Mouse (Mus musculus) liver, embryonic 14.5 days (tissue): ENCODE measurements around the gene Aldoc.

Source experiments
- CTCF ChIP-seq: IDR thresholded peaks from 2 replicates; pipeline ENCODE4 v1.5.1; 2016; ENCODE audit warnings: antibody characterized with exemption, low read depth, control low read depth
- EP300 ChIP-seq: IDR thresholded peaks from 2 replicates; pipeline ENCODE4 v1.6.1; 2016; ENCODE audit warnings: antibody characterized with exemption, low read depth

DNA sequence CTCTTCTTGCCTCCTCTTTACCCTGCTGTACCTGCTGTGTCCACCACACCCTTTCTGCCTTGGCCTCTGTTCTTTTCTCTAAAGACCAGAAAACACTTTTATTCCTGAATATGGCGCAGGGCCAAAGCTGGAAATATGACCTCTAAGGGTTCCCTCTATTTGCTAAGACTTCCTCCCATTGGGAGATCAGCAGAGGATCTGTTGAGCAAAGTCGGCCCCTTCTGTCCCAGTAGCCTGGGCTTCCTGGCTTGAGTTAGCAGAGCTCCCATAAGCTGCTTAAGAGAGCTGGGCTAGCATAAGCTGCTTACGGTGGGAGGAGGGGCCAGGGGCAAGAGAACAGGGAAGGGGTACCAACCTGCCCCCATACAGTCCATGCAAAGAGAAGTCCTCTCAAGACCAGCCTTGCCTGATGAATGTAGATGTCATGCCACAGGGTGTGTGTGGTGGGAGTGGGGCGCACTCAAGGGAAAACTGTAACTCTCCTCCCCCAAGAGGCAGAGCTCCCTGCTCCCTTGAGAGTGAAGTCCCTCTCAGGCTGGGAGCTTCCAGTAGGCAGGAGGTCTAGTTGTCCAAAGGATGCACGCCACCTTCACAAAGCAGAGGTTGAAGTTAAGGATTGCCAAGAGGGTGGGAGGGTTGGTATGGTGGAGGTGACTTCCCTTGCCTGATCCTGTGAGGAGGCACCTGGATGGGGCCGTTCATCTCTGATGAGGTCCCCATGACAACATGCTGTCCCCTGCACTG is 23.7 kb downstream of the Aldoc start:
- TF ChIP-seq CTCF (no peak), EP300 (no peak)
